In the genomic region with DNA sequence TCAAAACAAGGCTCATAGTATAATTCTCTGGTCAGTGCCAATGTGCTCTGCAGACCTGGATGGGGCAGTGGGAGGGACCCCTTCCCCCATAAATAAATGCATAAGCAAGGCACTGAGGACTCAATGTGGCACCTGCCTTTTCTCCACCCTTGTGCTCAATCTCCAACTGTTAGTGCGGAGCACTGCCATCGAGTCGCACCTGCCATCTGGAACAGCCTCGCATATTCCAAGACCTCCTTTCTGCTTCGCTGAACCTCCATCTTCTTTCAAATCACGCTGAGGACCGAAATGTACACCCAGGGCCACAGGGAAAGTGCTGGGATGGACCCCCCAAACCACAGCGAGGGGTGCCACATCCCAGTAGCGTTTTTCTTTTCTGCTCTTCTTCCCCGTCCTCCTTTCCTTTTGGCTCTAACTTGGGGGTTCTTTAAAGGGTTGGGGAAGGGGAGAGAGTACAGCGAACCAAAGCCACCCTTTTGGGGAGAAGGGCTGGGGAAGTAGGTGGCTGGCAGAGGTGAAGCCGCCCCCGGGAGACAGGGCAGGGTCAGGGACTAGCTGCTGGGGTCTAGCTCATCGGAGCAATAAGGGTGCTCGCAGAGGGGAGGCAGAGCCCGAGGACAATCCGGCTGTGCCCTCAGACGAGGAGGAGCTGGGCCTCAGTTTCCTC, we compare ENCODE assay signal across 8 mouse cellular contexts. TPM values are rescaled to one million over a fixed set of nuclear protein-coding genes. Genes with fewer than 3 reads are reported as not detected.
A peak's percentile ranks its signal among the peaks of the same experiment; 100 is the strongest.
DNase-seq lines count a peak whose midpoint lies in the region; ATAC-seq and TF ChIP-seq lines count a peak whose summit lies in the region.

No protein-coding gene starts in this region.

- H3K4me3 ChIP-seq in erythroblast, embryonic 14.5 days (replicated peaks) = peak overlapping the region; percentile 75
- peak overlapping the region; percentile 42 for H3K4me3 ChIP-seq in thymus, adult 2 months (ENCODE audit: control insufficient read depth, insufficient read depth, low read length)
- H3K4me3 ChIP-seq in limb, embryonic 14.5 days (replicated peaks; ENCODE audit: low read length) = peak overlapping the region; percentile 58
- H3K4me3 ChIP-seq in stomach, postnatal 0 days (ENCODE audit: low read depth, low read length) = peak overlapping the region; percentile 61

- no peaks in the 10 kb centered on the region for H3K27me3 ChIP-seq in erythroblast, embryonic 14.5 days (ENCODE audit: control insufficient read depth)
- H3K27me3 ChIP-seq in thymus, adult 2 months (ENCODE audit: control insufficient read depth, insufficient read depth, low read length) = no peaks in the 10 kb centered on the region
- H3K27me3 ChIP-seq in limb, embryonic 14.5 days (ENCODE audit: control insufficient read depth, insufficient read depth, low read length) = peaks cover 17% of the 10 kb centered on the region
- no peaks in the 10 kb centered on the region for H3K27me3 ChIP-seq in stomach, postnatal 0 days (ENCODE audit: control insufficient read depth, insufficient read depth, low read length)

- peak overlapping the region; percentile 99 for H3K4me2 ChIP-seq in limb, embryonic 14.5 days (replicated peaks; ENCODE audit: low read depth, low read length, severe bottlenecking)
- H3K4me2 ChIP-seq in stomach, postnatal 0 days (replicated peaks; ENCODE audit: low read depth) = peak overlapping the region; percentile 97

- no peak for ATAC-seq in erythroblast, adult 5-6 weeks (replicated peaks; ENCODE audit: low FRiP score, poor library complexity, severe bottlenecking)
- no peak for ATAC-seq in limb, embryonic 14.5 days (ENCODE audit: low FRiP score, low read depth)
- ATAC-seq in stomach, postnatal 0 days (ENCODE audit: low FRiP score, low TSS enrichment) = 0 out of 2 replicates have a peak, but pooled peaks have one; percentile 0

- H3K9me3 ChIP-seq in erythroblast, embryonic 14.5 days (ENCODE audit: control insufficient read depth, low read length) = no peaks in the 10 kb centered on the region; the same call in 1 of the 2 replicates
- no peaks in the 10 kb centered on the region for H3K9me3 ChIP-seq in limb, embryonic 14.5 days (ENCODE audit: control insufficient read depth, low read length)
- no peaks in the 10 kb centered on the region for H3K9me3 ChIP-seq in stomach, postnatal 0 days (ENCODE audit: control insufficient read depth, low read length)

- intact Hi-C loops in gastrocnemius, postnatal 14 days (cut with DNase I; ENCODE audit: low total_unique reads) = no loop called here

- WGBS in thymus, adult 2 months = 60% methylated on average over 18 of the region's 18 CpGs
- WGBS in limb, embryonic 14.5 days = 12% methylated on average over 18 of the region's 18 CpGs
- 24% methylated on average over 18 of the region's 18 CpGs for WGBS in stomach, postnatal 0 days

- no peak for TF ChIP-seq CTCF in thymus, adult 2 months (IDR thresholded peaks at IDR 0.05; ENCODE audit: borderline replicate concordance, control insufficient read depth, extremely low read depth, insufficient read depth, low read length, poor library complexity)
- TF ChIP-seq CTCF in stomach, postnatal 0 days (IDR thresholded peaks at IDR 0.05; ENCODE audit: low read depth) = no peak

- peaks cover 87% of the 10 kb centered on the region for H3K4me1 ChIP-seq in erythroblast, embryonic 14.5 days (ENCODE audit: control insufficient read depth)
- peaks cover 42% of the 10 kb centered on the region for H3K4me1 ChIP-seq in thymus, adult 2 months (replicated peaks; ENCODE audit: control insufficient read depth, insufficient read depth, low read length)
- peaks cover 11% of the 10 kb centered on the region for H3K4me1 ChIP-seq in limb, embryonic 14.5 days (ENCODE audit: control insufficient read depth, insufficient read depth, low read length)
- H3K4me1 ChIP-seq in stomach, postnatal 0 days (replicated peaks; ENCODE audit: control insufficient read depth, insufficient read depth) = no peaks in the 10 kb centered on the region; the same call in 1 of the 2 replicates

- no peak for TF ChIP-seq EP300 in stomach, postnatal 0 days (optimal IDR thresholded peaks at IDR 0.05)

- no peak for DNase-seq in thymus, adult 2 months
- no peak for DNase-seq in thymus, postnatal 4 days
- no peak for DNase-seq in limb, embryonic 14.5 days (ENCODE audit: low spot score)
- DNase-seq in stomach, postnatal 0 days (ENCODE audit: low spot score) = no peak
- no peak for DNase-seq in gastrocnemius, postnatal 14 days
- no peak for DNase-seq in embryo, embryonic 9.5 days (ENCODE audit: extremely low spot score)

- TF ChIP-seq POLR2A in thymus, adult 2 months (IDR thresholded peaks at IDR 0.05; ENCODE audit: control insufficient read depth, extremely low read depth, insufficient read depth, low read length, poor library complexity) = 0 out of 2 replicates have a peak, but pooled peaks have one; percentile 24
- no peak for TF ChIP-seq POLR2A in limb, embryonic 14.5 days (IDR thresholded peaks at IDR 0.05; ENCODE audit: borderline replicate concordance, extremely low read depth, insufficient read depth, insufficient read length)

- H3K36me3 ChIP-seq in erythroblast, embryonic 14.5 days (ENCODE audit: control insufficient read depth) = peaks cover 44% of the 10 kb centered on the region
- H3K36me3 ChIP-seq in thymus, adult 2 months (ENCODE audit: control insufficient read depth, insufficient read depth, low read length) = no peaks in the 10 kb centered on the region
- H3K36me3 ChIP-seq in limb, embryonic 14.5 days (ENCODE audit: control insufficient read depth, insufficient read depth, low read length) = no peaks in the 10 kb centered on the region
- H3K36me3 ChIP-seq in stomach, postnatal 0 days (ENCODE audit: control insufficient read depth, insufficient read depth, low read length) = no peaks in the 10 kb centered on the region

- H3K9ac ChIP-seq in limb, embryonic 14.5 days (ENCODE audit: low read depth, low read length, severe bottlenecking) = peak overlapping the region; percentile 58; the same call in 1 of the 2 replicates
- H3K9ac ChIP-seq in stomach, postnatal 0 days (ENCODE audit: low read length) = no peak overlapping the region; the same call in 1 of the 2 replicates

- no peak overlapping the region for H3K27ac ChIP-seq in thymus, adult 2 months (ENCODE audit: control insufficient read depth, insufficient read depth, low read length)
- H3K27ac ChIP-seq in limb, embryonic 14.5 days (replicated peaks; ENCODE audit: low read depth, low read length) = no peak overlapping the region
- H3K27ac ChIP-seq in stomach, postnatal 0 days (replicated peaks) = no peak overlapping the region

RNA-seq across cellular contexts. Expression of gene 4930404H24Rik, which starts 0.9 kb away (rescaled TPM):
- polyA plus RNA-seq in erythroblast, embryonic 14.5 days (2012) = not detected in 2 replicates
- 7.1 TPM in 1 of 2 replicates, not detected in the other for total RNA-seq in erythroblast, adult 5-6 weeks (2015; ENCODE audit: low replicate concordance)
- total RNA-seq in erythroblast, adult 5-6 weeks (2017; ENCODE audit: low replicate concordance) = not detected in 2 replicates
- polyA plus RNA-seq in thymus, adult 2 months (2012; rRNA removed) = not detected in 2 replicates
- not detected in 2 replicates for polyA plus RNA-seq in limb, embryonic 14.5 days (2012; rRNA removed)
- polyA plus RNA-seq in limb, embryonic 14.5 days (2014; fragmentation: Nextera tagmentation; extraction: Ambion mirVana) = not detected in 2 replicates
- not detected in 2 replicates for polyA plus RNA-seq in stomach, postnatal 0 days (2015; fragmentation: Nextera tagmentation; extraction: Ambion mirVana)
- total RNA-seq in gastrocnemius, postnatal 14 days (2021) = not detected

RNA-seq across cellular contexts. Expression of gene Nol4l, which starts 38.1 kb away (rescaled TPM):
- polyA plus RNA-seq in erythroblast, embryonic 14.5 days (2012) = 0.99 and 1.1 TPM in 2 replicates
- total RNA-seq in erythroblast, adult 5-6 weeks (2015; ENCODE audit: low replicate concordance) = 2.7 and 6.1 TPM in 2 replicates
- 1.8 and 4.3 TPM in 2 replicates for total RNA-seq in erythroblast, adult 5-6 weeks (2017; ENCODE audit: low replicate concordance)
- polyA plus RNA-seq in thymus, adult 2 months (2012; rRNA removed) = 4.2 and 4.4 TPM in 2 replicates
- polyA plus RNA-seq in limb, embryonic 14.5 days (2012; rRNA removed) = 19.5 and 24.5 TPM in 2 replicates
- 10.1 and 11.9 TPM in 2 replicates for polyA plus RNA-seq in limb, embryonic 14.5 days (2014; fragmentation: Nextera tagmentation; extraction: Ambion mirVana)
- polyA plus RNA-seq in stomach, postnatal 0 days (2015; fragmentation: Nextera tagmentation; extraction: Ambion mirVana) = 4.4 and 4.8 TPM in 2 replicates
- total RNA-seq in gastrocnemius, postnatal 14 days (2021) = 1 to 10 TPM; 3.0 to 3.3 TPM
